Mouse (Mus musculus) olfactory bulb, adult 2 months (tissue): ENCODE data around the gene Prelp.

ENCODE experiments used
- CTCF ChIP-seq: fragments of 200-500 bp; IDR thresholded peaks from 2 replicates; pipeline ENCODE4 v1.5.1; 2012; ENCODE audit warnings: low read depth, mild to moderate bottlenecking, low read length, moderate library complexity; ENCODE audit not compliant: insufficient read depth
- POLR2A ChIP-seq: fragments of 200-500 bp; IDR thresholded peaks from 2 replicates; pipeline ENCODE4 v1.6.1; 2012; ENCODE audit warnings: mild to moderate bottlenecking, low read depth, low read length, moderate library complexity; ENCODE audit not compliant: insufficient read depth

DNA sequence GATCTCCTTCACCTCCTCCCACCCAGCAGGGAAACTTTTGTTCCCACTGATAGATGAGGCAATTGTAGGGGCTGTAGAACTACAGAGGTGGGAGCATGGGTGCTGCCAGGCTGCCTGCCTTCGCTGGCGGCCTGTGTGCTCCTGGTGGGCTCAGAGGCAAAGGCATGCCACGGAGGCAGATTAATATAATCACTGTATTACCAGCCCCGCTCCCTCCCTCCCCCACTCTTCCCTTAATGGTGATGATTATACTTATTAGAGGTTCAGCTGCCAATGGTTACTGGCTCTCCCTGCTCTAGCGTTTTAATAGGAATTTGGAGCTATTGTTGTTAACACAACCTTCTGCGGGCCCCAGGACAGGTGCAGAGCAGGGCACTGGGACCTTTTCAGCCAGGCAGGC lies 39.4 kb downstream of the Prelp start:
- no peak for TF ChIP-seq CTCF
- TF ChIP-seq POLR2A, result no peak
